21 mouse cellular contexts compared by ENCODE assay signal in genomic region chr14:104053697-104054096, GRCm38 (mm10).
A peak's percentile ranks its signal among the peaks of the same experiment; 100 is the strongest.
DNase-seq lines count a peak whose midpoint lies in the region; ATAC-seq lines count a peak whose summit lies in the region.
"Had no signal": no experiment of that assay in that cellular context is flagged by ENCODE, and none has a peak within 500 bp of the region (broad histone marks: within the 10 kb centered on the region; RNA-seq: fewer than 3 reads in every experiment).

No protein-coding gene starts in this region.

- no peaks in the 10 kb centered on the region for H3K36me3 ChIP-seq in midbrain, embryonic 13.5 days
- H3K36me3 ChIP-seq: embryonic facial prominence, embryonic 10.5 days; embryonic facial prominence, embryonic 12.5 days; forebrain, embryonic 10.5 days; forebrain, embryonic 12.5 days had no signal

- peak; percentile 56 to 59; a peak in 3 of 4 replicates for ATAC-seq in hematopoietic stem cell, adult 5-6 weeks (replicated peaks in 1 of 2; ENCODE audit: insufficient read depth in 1 of 2, low FRiP score in 2 of 2, low TSS enrichment in 1 of 2, low read depth in 1 of 2, poor library complexity in 2 of 2, severe bottlenecking in 2 of 2)
- peak; percentile 42; the same call in 1 of the 2 replicates for ATAC-seq in megakaryocyte progenitor cell, adult 5-6 weeks (replicated peaks; ENCODE audit: poor library complexity)
- no peak for ATAC-seq in midbrain, embryonic 13.5 days
- ATAC-seq: forebrain, embryonic 14.5 days; forebrain, embryonic 16.5 days had no signal

- H3K9ac ChIP-seq in midbrain, embryonic 13.5 days (replicated peaks): no peak overlapping the region
- H3K9ac ChIP-seq: embryonic facial prominence, embryonic 12.5 days; forebrain, embryonic 12.5 days had no signal

- no peaks in the 10 kb centered on the region for H3K27me3 ChIP-seq in midbrain, embryonic 13.5 days
- H3K27me3 ChIP-seq: embryonic facial prominence, embryonic 12.5 days; forebrain, embryonic 12.5 days had no signal

- no peaks in the 10 kb centered on the region for H3K4me1 ChIP-seq in midbrain, embryonic 13.5 days (replicated peaks)
- H3K4me1 ChIP-seq: embryonic facial prominence, embryonic 10.5 days; embryonic facial prominence, embryonic 12.5 days; forebrain, embryonic 10.5 days; forebrain, embryonic 12.5 days had no signal

- no peak overlapping the region for H3K4me2 ChIP-seq in midbrain, embryonic 13.5 days (replicated peaks)
- H3K4me2 ChIP-seq: embryonic facial prominence, embryonic 12.5 days; forebrain, embryonic 12.5 days had no signal

- WGBS in midbrain, embryonic 13.5 days: 91% methylated on average over 1 of the region's 1 CpGs

- H3K27ac ChIP-seq in midbrain, embryonic 13.5 days: no peak overlapping the region
- H3K27ac ChIP-seq: embryonic facial prominence, embryonic 10.5 days; embryonic facial prominence, embryonic 12.5 days; forebrain, embryonic 10.5 days; forebrain, embryonic 12.5 days had no signal

- no peak overlapping the region for H3K4me3 ChIP-seq in midbrain, embryonic 13.5 days (replicated peaks)
- H3K4me3 ChIP-seq: embryonic facial prominence, embryonic 10.5 days; embryonic facial prominence, embryonic 12.5 days; erythroblast, embryonic 14.5 days; forebrain, embryonic 10.5 days; forebrain, embryonic 12.5 days had no signal

- DNase-seq in 416B (ENCODE audit: low read depth): peak; percentile 12
- no peak for DNase-seq in thymus, postnatal 0 days (ENCODE audit: low spot score)
- DNase-seq: adrenal gland, adult 2 months; adrenal gland, postnatal 10 days; adrenal gland, postnatal 25 days; cerebellum, adult 11 months; cerebellum, adult 18-20 months; cerebellum, adult 8-10 months; cerebellum, adult 9-11 months; cerebellum, postnatal 14 days; cerebellum, postnatal 36 days had no signal

- H3K9me3 ChIP-seq in midbrain, embryonic 13.5 days: no peaks in the 10 kb centered on the region
- H3K9me3 ChIP-seq: embryonic facial prominence, embryonic 10.5 days; embryonic facial prominence, embryonic 12.5 days; forebrain, embryonic 10.5 days; forebrain, embryonic 12.5 days had no signal
